Mouse (Mus musculus): ENCODE measurements around the gene Zc3h10. TPM values are rescaled to one million over a fixed set of nuclear protein-coding genes. Genes with fewer than 3 reads are reported as not detected.

Zc3h10 gene
- polyA plus RNA-seq, 1 experiment from 2014 or later = 14.5 TPM

DNA sequence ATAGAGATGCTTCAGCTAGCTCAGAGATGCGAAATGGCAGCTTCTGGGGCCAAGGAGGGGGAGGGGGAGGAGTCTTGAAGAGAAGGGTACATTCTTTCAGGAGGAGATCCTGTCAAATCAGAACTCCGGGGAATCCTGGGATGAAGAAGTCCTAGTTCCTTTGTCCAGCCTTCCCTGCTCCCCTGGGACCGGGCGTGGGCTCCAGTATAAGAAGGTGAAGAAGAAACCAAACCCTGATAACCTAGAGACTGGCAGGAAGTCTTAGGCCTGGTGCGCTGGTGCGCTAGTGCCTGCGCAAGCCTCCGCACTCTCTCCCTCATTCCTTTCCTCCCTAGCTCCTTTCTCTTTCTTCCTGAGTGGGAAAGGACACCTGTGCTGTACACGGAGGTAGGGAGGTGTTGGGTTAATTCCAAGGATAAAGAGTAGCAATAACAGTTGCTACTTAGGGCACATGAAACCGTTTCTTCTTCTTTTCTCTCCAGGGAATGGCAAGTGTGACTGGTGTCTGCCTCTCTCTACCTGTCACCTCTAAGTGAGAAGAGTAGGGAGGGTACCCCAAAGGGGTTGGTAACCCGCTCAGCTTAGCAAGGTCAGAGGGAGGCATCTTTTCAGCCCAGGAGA, 23.4 kb downstream of the Zc3h10 start:
- Histone ChIP-seq H3K4me2 (peak overlapping the region; percentile 100), H3K36me3 (ENCODE audit: insufficient read depth) (peaks cover 17% of the 10 kb centered on the region), H3K9ac (peak overlapping the region; percentile 78), H3K27me3 (ENCODE audit: insufficient read depth, low read length) (no peaks in the 10 kb centered on the region), H3K9me3 (ENCODE audit: low read depth, low read length) (no peaks in the 10 kb centered on the region), H3K4me1 (ENCODE audit: insufficient read depth) (no peaks in the 10 kb centered on the region), H3K4me3 (ENCODE audit: low read depth, low read length) (peak overlapping the region; percentile 82), H3K27ac (ENCODE audit: low read depth) (no peak overlapping the region)
- no peak for TF ChIP-seq CTCF (IDR thresholded peaks at IDR 0.05; ENCODE audit: low read depth)
- no peak for ATAC-seq (ENCODE audit: insufficient read depth)
- DNase-seq = no peak
- WGBS = 16% methylated on average over 11 of the region's 11 CpGs

DNA sequence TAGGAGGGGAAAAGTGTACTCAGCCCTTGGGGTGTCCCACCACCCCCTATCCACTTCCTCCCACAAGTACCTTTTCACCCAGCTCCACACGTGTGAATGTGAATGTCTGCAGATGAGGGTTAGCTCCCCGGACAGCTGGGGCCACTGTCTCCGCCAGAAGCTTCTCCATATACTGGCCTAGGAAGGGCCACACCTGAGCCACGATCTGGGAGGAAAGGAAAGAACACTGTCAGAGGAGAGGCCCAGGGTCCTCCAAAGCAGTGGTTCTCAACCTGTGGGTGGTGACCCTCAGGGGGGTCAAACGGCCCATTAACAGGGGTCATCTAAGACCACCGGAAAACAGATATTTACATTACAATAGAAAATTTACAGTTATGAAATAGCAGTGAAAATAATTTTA, 25.2 kb downstream of the Zc3h10 start:
- DNase-seq (no peak), ATAC-seq (ENCODE audit: insufficient read depth) (no peak)
- no peaks in the 10 kb centered on the region for H3K9me3 ChIP-seq (ENCODE audit: low read depth, low read length)
- peaks cover 22% of the 10 kb centered on the region for H3K36me3 ChIP-seq (ENCODE audit: insufficient read depth)
- H3K9ac ChIP-seq = no peak overlapping the region
- no peak overlapping the region for H3K4me2 ChIP-seq
- WGBS = 68% methylated on average over 6 of the region's 6 CpGs
- TF ChIP-seq CTCF (IDR thresholded peaks at IDR 0.05; ENCODE audit: low read depth) = no peak
- H3K4me3 ChIP-seq (ENCODE audit: low read depth, low read length) = no peak overlapping the region
- no peaks in the 10 kb centered on the region; the same call in 1 of the 2 replicates for H3K27me3 ChIP-seq (ENCODE audit: insufficient read depth, low read length)
- H3K27ac ChIP-seq (ENCODE audit: low read depth) = no peak overlapping the region
- H3K4me1 ChIP-seq (ENCODE audit: insufficient read depth) = no peaks in the 10 kb centered on the region

DNA sequence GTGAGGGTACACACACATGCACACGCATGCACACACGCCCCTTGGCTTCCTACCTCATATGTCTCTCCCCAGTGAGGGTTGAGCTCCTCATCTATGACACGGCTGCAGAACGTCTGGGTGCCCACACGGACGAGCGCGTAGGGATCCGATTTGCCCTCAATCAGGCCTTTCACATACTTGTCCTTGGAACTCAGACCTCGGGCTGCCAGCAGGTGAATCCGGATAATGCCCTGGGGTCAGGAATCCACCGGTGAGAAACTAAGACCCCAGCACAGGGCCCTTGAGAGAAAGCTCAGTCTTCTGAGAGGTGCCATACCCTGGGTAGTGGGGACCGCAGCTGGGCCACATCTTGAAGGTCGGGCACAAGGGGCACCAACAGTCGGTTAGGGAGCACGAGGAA, 27.0 kb downstream of the Zc3h10 start:
- Histone ChIP-seq H3K4me2 (no peak overlapping the region), H3K27me3 (ENCODE audit: insufficient read depth, low read length) (peaks cover 10% of the 10 kb centered on the region; the same call in 1 of the 2 replicates), H3K27ac (ENCODE audit: low read depth) (no peak overlapping the region), H3K9me3 (ENCODE audit: low read depth, low read length) (no peaks in the 10 kb centered on the region), H3K9ac (no peak overlapping the region), H3K36me3 (ENCODE audit: insufficient read depth) (peaks cover 22% of the 10 kb centered on the region), H3K4me1 (ENCODE audit: insufficient read depth) (no peaks in the 10 kb centered on the region), H3K4me3 (ENCODE audit: low read depth, low read length) (no peak overlapping the region)
- DNase-seq = no peak
- ATAC-seq (ENCODE audit: insufficient read depth) = no peak
- no peak for TF ChIP-seq CTCF (IDR thresholded peaks at IDR 0.05; ENCODE audit: low read depth)
- 82% methylated on average over 16 of the region's 16 CpGs for WGBS

DNA sequence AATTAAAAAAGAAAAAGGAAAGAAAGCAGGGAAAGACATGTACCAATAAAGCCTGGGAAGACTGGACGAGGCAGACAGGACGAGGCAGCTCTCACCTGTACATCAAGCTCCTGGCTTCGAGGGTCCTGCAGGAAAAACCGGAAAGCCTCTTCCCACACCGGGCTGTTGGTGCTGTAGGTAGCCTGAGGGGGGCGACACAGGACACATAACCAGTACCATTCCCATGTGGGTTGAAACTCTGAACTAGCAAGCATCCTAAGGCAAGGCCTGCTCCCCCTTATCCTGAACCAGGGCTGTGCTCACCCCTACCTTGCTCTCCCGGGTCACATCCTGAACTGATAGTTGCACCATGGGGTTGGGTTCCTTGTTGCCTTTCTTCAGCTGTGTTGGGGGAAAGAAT, 28.7 kb downstream of the Zc3h10 start:
- DNase-seq = peak; percentile 43
- no peak for ATAC-seq (ENCODE audit: insufficient read depth)
- peak; percentile 53 for TF ChIP-seq CTCF (IDR thresholded peaks at IDR 0.05; ENCODE audit: low read depth)
- Histone ChIP-seq H3K9me3 (ENCODE audit: low read depth, low read length) (no peaks in the 10 kb centered on the region), H3K27ac (ENCODE audit: low read depth) (no peak overlapping the region), H3K4me1 (ENCODE audit: insufficient read depth) (no peaks in the 10 kb centered on the region), H3K36me3 (ENCODE audit: insufficient read depth) (peaks cover 27% of the 10 kb centered on the region), H3K4me3 (ENCODE audit: low read depth, low read length) (no peak overlapping the region), H3K4me2 (no peak overlapping the region), H3K27me3 (ENCODE audit: insufficient read depth, low read length) (peaks cover 10% of the 10 kb centered on the region; the same call in 1 of the 2 replicates), H3K9ac (no peak overlapping the region)
- 75% methylated on average over 7 of the region's 7 CpGs for WGBS

DNA sequence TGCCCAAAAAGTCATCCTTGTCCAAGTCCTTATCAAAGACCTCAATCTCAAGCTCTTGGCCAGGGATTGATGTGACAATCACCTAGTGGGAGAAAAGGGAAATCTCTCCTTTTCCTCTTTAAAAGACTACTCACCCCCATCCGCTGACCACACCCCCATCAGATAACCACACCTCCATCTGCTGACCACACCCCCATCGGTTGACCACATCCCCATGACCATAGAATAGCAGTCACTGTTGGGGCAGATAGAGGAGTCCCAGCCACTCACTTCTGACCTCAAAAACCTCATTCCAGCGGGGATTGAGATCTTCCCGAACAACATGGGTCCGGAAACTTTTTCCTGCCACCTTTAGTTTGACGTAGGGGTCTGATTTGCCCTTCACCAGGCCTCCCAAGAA, 30.9 kb downstream of the Zc3h10 start:
- no peak for TF ChIP-seq CTCF (IDR thresholded peaks at IDR 0.05; ENCODE audit: low read depth)
- no peaks in the 10 kb centered on the region for H3K9me3 ChIP-seq (ENCODE audit: low read depth, low read length)
- WGBS = 34% methylated on average over 6 of the region's 6 CpGs
- no peaks in the 10 kb centered on the region for H3K4me1 ChIP-seq (ENCODE audit: insufficient read depth)
- H3K27ac ChIP-seq (ENCODE audit: low read depth) = no peak overlapping the region
- peaks cover 10% of the 10 kb centered on the region; the same call in 1 of the 2 replicates for H3K27me3 ChIP-seq (ENCODE audit: insufficient read depth, low read length)
- ATAC-seq (ENCODE audit: insufficient read depth) (0 out of 2 replicates have a peak, but pooled peaks have one; percentile 45), DNase-seq (no peak)
- no peak overlapping the region for H3K9ac ChIP-seq
- no peak overlapping the region for H3K4me3 ChIP-seq (ENCODE audit: low read depth, low read length)
- H3K4me2 ChIP-seq = no peak overlapping the region
- peaks cover 32% of the 10 kb centered on the region for H3K36me3 ChIP-seq (ENCODE audit: insufficient read depth)

DNA sequence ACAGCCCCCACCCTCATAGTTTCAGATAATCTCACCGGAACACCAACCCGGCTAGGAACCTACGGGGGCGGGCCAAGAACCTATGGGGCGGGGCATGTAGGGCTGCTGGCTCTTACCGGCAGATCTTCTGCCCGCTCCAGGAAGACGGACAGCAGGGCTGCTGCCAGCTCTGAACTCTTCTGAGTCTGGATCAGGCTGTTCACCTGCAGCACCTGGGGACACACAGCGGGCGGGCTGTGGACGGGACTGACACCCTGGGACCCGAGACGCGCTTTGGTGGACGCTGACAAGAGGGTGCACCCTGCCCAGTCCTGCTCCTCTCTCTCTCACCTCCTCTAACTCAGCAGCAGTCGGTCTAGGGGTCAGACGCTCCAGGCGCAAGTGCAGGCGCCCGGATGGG, 31.5 kb downstream of the Zc3h10 start:
- no peak overlapping the region for H3K4me3 ChIP-seq (ENCODE audit: low read depth, low read length)
- WGBS = 26% methylated on average over 20 of the region's 20 CpGs
- no peak overlapping the region for H3K4me2 ChIP-seq
- DNase-seq = no peak
- H3K9me3 ChIP-seq (ENCODE audit: low read depth, low read length) = no peaks in the 10 kb centered on the region
- no peaks in the 10 kb centered on the region for H3K4me1 ChIP-seq (ENCODE audit: insufficient read depth)
- H3K9ac ChIP-seq = no peak overlapping the region; the same call in 1 of the 2 replicates
- ATAC-seq (ENCODE audit: insufficient read depth) = no peak
- no peak for TF ChIP-seq CTCF (IDR thresholded peaks at IDR 0.05; ENCODE audit: low read depth)
- peaks cover 34% of the 10 kb centered on the region for H3K36me3 ChIP-seq (ENCODE audit: insufficient read depth)
- H3K27me3 ChIP-seq (ENCODE audit: insufficient read depth, low read length) = peaks cover 10% of the 10 kb centered on the region; the same call in 1 of the 2 replicates
- no peak overlapping the region for H3K27ac ChIP-seq (ENCODE audit: low read depth)

DNA sequence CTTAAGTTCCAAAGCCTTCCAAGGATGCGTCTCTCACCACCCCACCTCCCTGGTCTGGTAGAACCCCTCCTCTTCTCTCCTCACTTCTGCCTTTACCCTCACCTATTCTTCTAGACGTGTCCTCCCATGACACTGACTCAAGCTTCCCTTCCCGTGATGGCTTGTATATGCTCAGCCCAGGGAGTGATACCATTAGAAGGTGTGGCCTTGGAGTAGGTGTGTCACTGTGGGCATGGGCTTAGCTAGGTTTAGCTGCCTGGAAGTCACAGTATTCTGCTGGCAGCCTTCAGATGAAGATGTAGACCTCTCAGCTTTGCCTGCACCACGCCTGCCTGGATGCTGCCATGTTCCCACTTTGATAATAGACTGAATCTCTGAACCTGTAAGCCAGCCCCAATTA, 32.5 kb downstream of the Zc3h10 start:
- 76% methylated on average over 4 of the region's 4 CpGs for whole genome bisulfite sequencing
- Histone ChIP-seq H3K4me3 (ENCODE audit: low read depth, low read length) (no peak overlapping the region), H3K9ac (no peak overlapping the region), H3K4me1 (ENCODE audit: insufficient read depth) (no peaks in the 10 kb centered on the region), H3K27me3 (ENCODE audit: insufficient read depth, low read length) (peaks cover 10% of the 10 kb centered on the region; the same call in 1 of the 2 replicates), H3K27ac (ENCODE audit: low read depth) (no peak overlapping the region), H3K36me3 (ENCODE audit: insufficient read depth) (peaks cover 34% of the 10 kb centered on the region), H3K9me3 (ENCODE audit: low read depth, low read length) (no peaks in the 10 kb centered on the region), H3K4me2 (no peak overlapping the region)
- ATAC-seq (ENCODE audit: insufficient read depth) = no peak
- TF ChIP-seq CTCF (IDR thresholded peaks at IDR 0.05; ENCODE audit: low read depth) = no peak
- DNase-seq = no peak

All from lung, embryonic 14.5 days (tissue).